Mouse (Mus musculus) small intestine, adult 2 months (tissue): ENCODE data around the gene Adgrg6.

Experiments used
- CTCF ChIP-seq: fragments of 200-500 bp; IDR thresholded peaks from 2 replicates; pipeline ENCODE4 v1.5.1; 2012; ENCODE audit warnings: low read depth, mild to moderate bottlenecking, control low read depth, inconsistent platforms, low read length, moderate library complexity, mixed read lengths; ENCODE audit not compliant: insufficient replicate concordance, insufficient read length; ENCODE audit errors: extremely low read depth
- POLR2A ChIP-seq: fragments of 200-500 bp; IDR thresholded peaks from 2 replicates; pipeline ENCODE4 v1.6.1; 2012; ENCODE audit warnings: low read depth, mild to moderate bottlenecking, control low read depth, inconsistent platforms, low read length, moderate library complexity

DNA sequence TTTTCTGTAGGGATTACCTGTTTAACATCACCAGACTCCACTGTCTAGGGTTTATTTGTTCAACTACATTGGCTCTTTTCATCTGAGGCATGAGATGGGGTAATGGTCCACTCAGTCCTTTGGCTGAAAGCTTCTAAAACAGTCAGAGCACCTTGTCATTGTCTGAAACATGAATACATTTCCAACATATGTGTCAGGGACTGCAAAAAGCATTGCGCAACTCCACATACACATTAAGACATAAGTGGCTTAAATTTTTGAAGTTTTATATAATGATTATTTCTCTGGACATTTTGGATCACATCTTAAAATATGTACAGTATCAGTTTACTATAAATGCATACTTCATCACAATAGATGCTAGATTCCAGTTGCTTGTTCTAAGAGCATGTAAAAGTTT lies 14.8 kb downstream of the Adgrg6 start:
- no peak for TF ChIP-seq CTCF
- TF ChIP-seq POLR2A: no peak
